Mouse (Mus musculus): ENCODE measurements around the gene Ccin.

DNA sequence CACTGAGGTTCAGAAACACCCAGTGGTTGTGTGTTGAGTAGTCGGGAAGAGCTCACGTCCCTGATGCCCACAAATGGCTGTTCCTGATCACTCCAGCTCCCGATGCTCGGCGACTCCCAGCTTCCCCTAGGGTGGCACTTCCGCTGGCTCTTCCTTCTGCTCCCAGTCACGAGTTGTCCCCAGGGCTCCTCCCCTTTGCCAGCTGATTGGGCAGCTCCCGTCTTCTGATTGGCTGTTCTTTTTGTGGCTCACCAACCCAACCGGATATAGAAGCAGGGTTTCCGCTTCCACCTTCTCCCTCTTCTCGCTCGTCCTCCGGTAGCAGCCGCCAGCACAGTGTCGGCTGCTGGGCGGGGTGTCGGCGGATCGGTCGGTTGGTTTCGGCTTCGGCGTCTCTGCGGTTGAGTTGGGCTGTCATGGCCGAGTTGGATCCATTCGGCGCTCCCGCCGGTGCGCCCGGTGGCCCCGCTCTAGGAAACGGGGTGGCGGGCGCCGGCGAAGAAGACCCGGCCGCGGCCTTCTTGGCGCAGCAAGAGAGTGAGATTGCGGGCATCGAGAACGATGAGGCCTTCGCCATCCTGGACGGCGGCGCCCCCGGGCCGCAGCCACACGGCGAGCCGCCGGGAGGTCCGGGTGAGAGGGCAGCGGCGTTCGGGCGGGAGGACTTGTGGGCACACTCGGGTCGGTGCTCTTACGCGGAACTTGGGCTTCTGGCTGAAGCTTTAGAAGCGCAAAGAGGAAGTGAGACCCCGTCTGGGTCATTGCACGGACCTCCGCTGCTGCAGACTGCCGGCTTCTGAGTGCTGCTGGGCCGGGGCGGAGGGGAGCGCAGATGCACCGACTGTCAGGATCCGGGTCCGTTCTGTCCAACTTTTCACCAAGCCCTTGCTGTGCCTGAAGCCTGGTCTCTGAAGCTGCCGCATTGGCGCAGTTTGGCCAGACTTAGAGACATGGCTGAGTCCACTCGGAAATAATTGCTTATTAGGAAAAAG is 29.4 kb downstream of the Ccin start:
- TF ChIP-seq GATA1 (IDR thresholded peaks at IDR 0.05; ENCODE audit: borderline replicate concordance, low read length) (no peak), FLI1 (IDR thresholded peaks at IDR 0.05; ENCODE audit: low read length) (no peak)

All from megakaryocyte, embryonic 14.5 days (primary cell).